Mouse (Mus musculus): ENCODE results near the gene Spata5.

DNA sequence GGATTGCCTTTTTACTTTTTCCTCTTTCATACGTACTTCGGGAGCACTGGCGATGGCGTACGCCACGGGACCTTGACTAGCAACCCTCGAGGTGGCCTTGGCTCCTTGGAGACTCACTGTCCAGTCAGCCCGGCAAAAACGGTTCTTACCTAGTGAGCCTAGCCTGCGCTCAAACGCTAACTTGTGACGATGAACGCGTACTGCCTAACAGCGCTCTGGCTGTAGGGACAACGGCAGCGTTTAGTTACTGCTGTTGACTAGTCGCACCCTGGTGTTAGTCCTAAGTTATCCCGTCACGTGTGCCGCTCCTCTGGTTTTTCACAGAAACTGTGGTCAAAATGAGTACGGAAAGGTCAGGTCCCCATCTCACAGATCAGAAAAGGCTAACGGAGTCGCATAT is 945 bp downstream of the Spata5 start:
- TF ChIP-seq MEF2A (IDR thresholded peaks at IDR 0.05; ENCODE audit: borderline replicate concordance, low read depth, low read length) (no peak), CHD1 (IDR thresholded peaks at IDR 0.05; ENCODE audit: low read depth, low read length) (no peak), USF1 (IDR thresholded peaks at IDR 0.05; ENCODE audit: low read depth, low read length) (no peak; the same call in 1 of the 2 replicates), E2F4 (IDR thresholded peaks at IDR 0.05; ENCODE audit: insufficient replicate concordance, low read depth, low read length) (no peak), TBP (conservative IDR thresholded peaks at IDR 0.05; ENCODE audit: low read depth, low read length) (no peak), POLR2A (IDR thresholded peaks at IDR 0.05; ENCODE audit: low read depth, low read length) (no peak), ZKSCAN1 (IDR thresholded peaks at IDR 0.05; ENCODE audit: borderline replicate concordance, low read depth, low read length) (no peak), CTCF (conservative IDR thresholded peaks at IDR 0.05 in 1 of 2, IDR thresholded peaks at IDR 0.05 in 1 of 2; ENCODE audit: low read depth in 2 of 2, low read length in 2 of 2) (no peak), MYC (IDR thresholded peaks at IDR 0.05; ENCODE audit: low read depth, low read length) (no peak), JUN (IDR thresholded peaks at IDR 0.05; ENCODE audit: insufficient read depth, low read depth, low read length) (no peak), MAX (IDR thresholded peaks at IDR 0.05; ENCODE audit: low read length) (no peak; the same call in 1 of the 2 replicates), ELF1 (IDR thresholded peaks at IDR 0.05; ENCODE audit: low read depth, low read length) (no peak), NELFE (IDR thresholded peaks at IDR 0.05; ENCODE audit: low read depth, low read length) (no peak)
